In the genomic region with DNA sequence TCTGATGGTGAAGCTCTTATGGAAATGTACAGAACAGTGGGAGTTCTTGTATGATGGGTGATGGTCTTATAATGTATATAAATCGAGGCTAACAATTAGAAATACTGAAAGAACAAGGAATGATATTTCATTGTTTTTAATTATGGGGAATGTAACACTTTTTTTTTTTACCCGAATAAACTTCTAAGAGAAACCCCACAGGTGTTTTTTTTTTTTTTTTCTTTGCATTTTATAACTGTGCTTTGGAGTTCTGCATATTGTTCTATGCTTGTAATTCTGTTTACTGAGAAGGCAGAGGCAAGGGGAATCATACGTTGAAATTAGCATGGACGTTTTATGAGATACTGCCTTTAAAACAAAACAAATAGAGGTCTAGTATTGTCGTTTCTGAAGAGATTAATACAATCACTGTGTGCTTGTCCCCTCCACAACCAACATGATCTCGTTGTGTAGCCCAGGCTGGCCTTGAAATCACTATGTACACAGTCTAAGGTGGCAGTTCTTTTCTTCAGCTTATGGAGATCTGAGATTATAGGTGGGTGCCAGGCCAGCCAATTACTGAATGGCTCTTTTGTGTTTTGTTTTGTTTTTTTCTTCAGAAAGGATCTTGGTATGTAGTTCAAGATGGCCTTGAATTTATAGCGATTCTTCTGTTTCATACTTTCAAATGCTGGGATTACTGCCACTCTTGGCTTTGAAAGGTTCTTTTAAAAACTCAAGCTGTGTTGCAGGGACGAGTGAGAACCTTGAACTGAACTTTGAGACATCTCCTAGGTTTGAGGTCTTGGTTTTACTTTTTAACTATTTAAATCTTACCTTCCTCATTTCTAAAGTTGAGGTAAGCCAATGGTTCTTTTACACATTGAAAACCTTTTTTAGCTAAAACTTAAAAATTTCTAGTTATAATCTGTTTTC, we compare ENCODE assay signal across 9 mouse cellular contexts. TPM values are rescaled to one million over a fixed set of nuclear protein-coding genes. Genes with fewer than 3 reads are reported as not detected.
DNase-seq lines count a peak whose midpoint lies in the region; ATAC-seq and TF ChIP-seq lines count a peak whose summit lies in the region.
"Had no signal": no experiment of that assay in that cellular context is flagged by ENCODE, and none has a peak within 500 bp of the region (broad histone marks: within the 10 kb centered on the region; RNA-seq: fewer than 3 reads in every experiment).

No protein-coding gene starts in this region.

- no peak for TF ChIP-seq POLR2A in ES-Bruce4 (IDR thresholded peaks at IDR 0.05; ENCODE audit: insufficient read depth, low read length)

- DNase-seq in heart, embryonic 10.5 days (ENCODE audit: low spot score), result no peak
- DNase-seq in heart, postnatal 14 days, result no peak
- DNase-seq in hindbrain, embryonic 10.5 days (ENCODE audit: low spot score), result no peak
- no peak for DNase-seq in liver, postnatal 0 days
- no peak for DNase-seq in spleen, postnatal 4 days (ENCODE audit: low spot score in 2 of 2)
- DNase-seq in cerebellum, adult 9-11 months, result no peak

- peak overlapping the region; percentile 94 for H3K4me3 ChIP-seq in heart, embryonic 10.5 days
- no peak overlapping the region for H3K4me3 ChIP-seq in ES-Bruce4 (ENCODE audit: low read depth, low read length)
- peak overlapping the region; percentile 89 for H3K4me3 ChIP-seq in hindbrain, embryonic 10.5 days
- peak overlapping the region; percentile 83 for H3K4me3 ChIP-seq in liver, postnatal 0 days (ENCODE audit: low read depth, low read length)

- H3K4me1 ChIP-seq in heart, embryonic 10.5 days, result peaks cover 7% of the 10 kb centered on the region
- no peaks in the 10 kb centered on the region for H3K4me1 ChIP-seq in ES-Bruce4 (ENCODE audit: control insufficient read depth, insufficient read depth, low read length)
- H3K4me1 ChIP-seq in hindbrain, embryonic 10.5 days (replicated peaks), result peaks cover 36% of the 10 kb centered on the region
- peaks cover 19% of the 10 kb centered on the region for H3K4me1 ChIP-seq in liver, postnatal 0 days (ENCODE audit: insufficient read depth)

- H3K9ac ChIP-seq in ES-Bruce4 (ENCODE audit: low read depth, poor library complexity, severe bottlenecking), result peak overlapping the region; percentile 46; the same call in 1 of the 2 replicates
- H3K9ac ChIP-seq in liver, postnatal 0 days (replicated peaks), result peak overlapping the region; percentile 96

- H3K4me2 ChIP-seq in liver, postnatal 0 days (ENCODE audit: low read depth, low read length), result peak overlapping the region; percentile 91

- H3K36me3 ChIP-seq in heart, embryonic 10.5 days, result peaks cover 2% of the 10 kb centered on the region; the same call in 1 of the 2 replicates
- no peaks in the 10 kb centered on the region for H3K36me3 ChIP-seq in ES-Bruce4 (ENCODE audit: control insufficient read depth, insufficient read depth, low read length, poor library complexity, severe bottlenecking)
- peaks cover 9% of the 10 kb centered on the region; the same call in 1 of the 2 replicates for H3K36me3 ChIP-seq in hindbrain, embryonic 10.5 days
- no peaks in the 10 kb centered on the region for H3K36me3 ChIP-seq in liver, postnatal 0 days (replicated peaks; ENCODE audit: insufficient read depth, low read length)

- H3K9me3 ChIP-seq in heart, embryonic 10.5 days, result no peaks in the 10 kb centered on the region
- H3K9me3 ChIP-seq in ES-Bruce4 (replicated peaks; ENCODE audit: control insufficient read depth, insufficient read depth, low read length, poor library complexity, severe bottlenecking), result no peaks in the 10 kb centered on the region
- H3K9me3 ChIP-seq in hindbrain, embryonic 10.5 days, result 0 out of 2 replicates have a peak, but pooled peaks cover 3% of the 10 kb centered on the region
- H3K9me3 ChIP-seq in liver, postnatal 0 days (ENCODE audit: low read length), result no peaks in the 10 kb centered on the region

- WGBS in heart, embryonic 10.5 days, result 44% methylated on average over 8 of the region's 8 CpGs
- 47% methylated on average over 8 of the region's 8 CpGs for WGBS in hindbrain, embryonic 10.5 days
- 32% methylated on average over 8 of the region's 8 CpGs for WGBS in liver, postnatal 0 days (ENCODE audit: insufficient replicate concordance)

- intact Hi-C loops in heart, postnatal 14 days (cut with DNase I), result loop anchor here (2.0 to 10.0 kb wide), 4 partner anchors 47 to 430 kb away; a partner anchor contains a TSS

- H3K27ac ChIP-seq in heart, embryonic 10.5 days, result peak overlapping the region; percentile 99
- no peak overlapping the region for H3K27ac ChIP-seq in ES-Bruce4 (ENCODE audit: insufficient read depth, low read length)
- H3K27ac ChIP-seq in hindbrain, embryonic 10.5 days, result peak overlapping the region; percentile 99; the same call in 1 of the 2 replicates
- H3K27ac ChIP-seq in liver, postnatal 0 days (ENCODE audit: low read depth), result peak overlapping the region; percentile 97; the same call in 1 of the 2 replicates

- no peak for ATAC-seq in liver, postnatal 0 days
- no peak for ATAC-seq in frontal cortex, adult (ENCODE audit: low TSS enrichment)
- ATAC-seq: Patski had no signal

- H3K27me3 ChIP-seq in heart, embryonic 10.5 days (ENCODE audit: insufficient read depth, poor library complexity, severe bottlenecking), result no peaks in the 10 kb centered on the region
- H3K27me3 ChIP-seq in ES-Bruce4 (ENCODE audit: control insufficient read depth, insufficient read depth, low read length, poor library complexity, severe bottlenecking), result no peaks in the 10 kb centered on the region
- H3K27me3 ChIP-seq in hindbrain, embryonic 10.5 days (ENCODE audit: insufficient read depth, poor library complexity, severe bottlenecking), result no peaks in the 10 kb centered on the region
- H3K27me3 ChIP-seq in liver, postnatal 0 days (ENCODE audit: insufficient read depth, low read length), result no peaks in the 10 kb centered on the region
- H3K27me3 ChIP-seq: Patski had no signal

- no peak for TF ChIP-seq CTCF in ES-Bruce4 (IDR thresholded peaks at IDR 0.05; ENCODE audit: low read depth, low read length)
- TF ChIP-seq CTCF in liver, postnatal 0 days (IDR thresholded peaks at IDR 0.05; ENCODE audit: low read depth), result no peak

- no peak for TF ChIP-seq EP300 in ES-Bruce4 (IDR thresholded peaks at IDR 0.05; ENCODE audit: insufficient read depth, low read depth, low read length)
- TF ChIP-seq EP300 in liver, postnatal 0 days (IDR thresholded peaks at IDR 0.05; ENCODE audit: low read depth), result no peak

RNA-seq across cellular contexts. Expression of a gene that starts 47.7 kb away (rescaled TPM):
- 34.4 and 38.1 TPM in 2 replicates for polyA plus RNA-seq in heart, embryonic 10.5 days (2016; fragmentation: Nextera tagmentation; extraction: Ambion mirVana)
- total RNA-seq in heart, postnatal 14 days (2021), result 10 to 100 TPM; 27.4 to 30.9 TPM
- polyA plus RNA-seq in ES-Bruce4 (2011; ENCODE audit: insufficient read depth, insufficient read length, low read depth, missing spikeins), result 69.1 and 72.8 TPM in 2 replicates
- polyA plus RNA-seq in hindbrain, embryonic 10.5 days (2016; fragmentation: Nextera tagmentation; extraction: Ambion mirVana), result 40.6 and 58.0 TPM in 2 replicates
- polyA plus RNA-seq in liver, postnatal 0 days (2015; fragmentation: Nextera tagmentation; extraction: Ambion mirVana), result 17.3 and 20.4 TPM in 2 replicates
